Mouse (Mus musculus): Measurements from ENCODE around the gene Itga9. TPM values are rescaled to one million over a fixed set of nuclear protein-coding genes. Genes with fewer than 3 reads are reported as not detected.
A peak's percentile ranks its signal among the peaks of the same experiment; 100 is the strongest.

Gene Itga9
- polyA plus RNA-seq, 1 experiment from 2014 or later = 6.2 TPM

DNA sequence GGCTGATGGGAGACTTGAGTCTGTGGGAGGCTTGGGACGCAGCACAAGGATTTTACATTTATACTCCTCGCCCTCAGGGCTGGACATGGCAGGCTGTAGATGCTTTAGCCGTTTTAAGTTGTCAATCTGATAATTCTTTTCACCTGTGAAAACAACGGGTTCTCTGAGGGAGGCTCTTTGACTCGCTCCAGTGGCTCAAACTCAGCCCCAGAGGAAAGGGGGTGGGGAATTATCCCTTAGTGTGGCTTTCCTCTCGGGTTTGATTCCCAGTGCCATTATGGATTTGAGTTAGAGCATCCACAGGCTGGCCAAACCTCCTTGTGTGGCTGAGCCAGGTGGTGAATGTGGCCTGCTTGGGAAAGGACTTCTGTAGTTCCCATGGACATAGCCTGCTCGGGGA, 17.7 kb downstream of the Itga9 start:
- no peaks in the 10 kb centered on the region for H3K27me3 ChIP-seq (replicated peaks; ENCODE audit: control insufficient read depth, insufficient read depth, low read length)
- H3K4me2 ChIP-seq = no peak overlapping the region
- 60% methylated on average over 7 of the region's 7 CpGs for WGBS
- H3K27ac ChIP-seq (ENCODE audit: low read depth, low read length) = no peak overlapping the region
- H3K9me3 ChIP-seq (ENCODE audit: control insufficient read depth, low read length) = no peaks in the 10 kb centered on the region
- DNase-seq (ENCODE audit: low spot score) = no peak
- no peak for ATAC-seq (replicated peaks; ENCODE audit: low FRiP score)
- no peak overlapping the region for H3K9ac ChIP-seq (ENCODE audit: low read depth, low read length)
- no peak overlapping the region for H3K4me3 ChIP-seq (ENCODE audit: low read depth, low read length)
- no peaks in the 10 kb centered on the region for H3K36me3 ChIP-seq (ENCODE audit: control insufficient read depth, insufficient read depth, low read length)
- H3K4me1 ChIP-seq (replicated peaks; ENCODE audit: control insufficient read depth, insufficient read depth, low read length) = peaks cover 5% of the 10 kb centered on the region; the same call in 1 of the 2 replicates

DNA sequence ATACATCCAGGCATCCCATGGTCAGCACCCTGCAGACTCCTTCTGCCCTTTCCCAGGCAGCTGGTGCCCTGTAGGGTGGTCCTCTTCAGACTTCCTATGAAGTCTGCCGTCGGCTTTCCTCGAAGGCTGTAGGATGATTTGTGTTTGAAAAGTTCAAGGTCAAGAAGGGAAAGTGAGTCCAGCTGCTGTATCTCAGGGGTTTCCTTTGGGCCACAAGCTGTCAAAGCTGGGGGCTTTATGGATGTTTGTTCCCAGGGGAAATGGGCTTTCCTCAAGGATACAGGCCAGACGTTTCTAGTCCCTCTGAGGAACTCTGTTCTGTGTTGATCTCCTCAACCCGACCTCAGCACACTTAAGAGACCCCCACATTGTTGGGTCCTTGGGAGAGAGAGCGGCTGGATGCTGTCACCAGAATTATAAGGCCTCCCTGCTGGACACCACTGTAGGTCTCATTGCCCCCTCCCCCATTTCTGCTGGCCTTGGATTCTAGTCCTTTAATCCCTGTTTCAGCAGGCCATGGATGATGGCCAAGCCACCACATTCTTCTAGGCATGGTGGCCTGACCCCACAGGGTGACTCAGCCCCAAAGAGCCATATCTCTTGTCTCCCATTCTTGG, 23.4 kb downstream of the Itga9 start:
- Histone ChIP-seq H3K4me1 (replicated peaks; ENCODE audit: control insufficient read depth, insufficient read depth, low read length) (peaks cover 9% of the 10 kb centered on the region), H3K27ac (ENCODE audit: low read depth, low read length) (no peak overlapping the region), H3K4me3 (ENCODE audit: low read depth, low read length) (no peak overlapping the region), H3K4me2 (no peak overlapping the region), H3K36me3 (ENCODE audit: control insufficient read depth, insufficient read depth, low read length) (no peaks in the 10 kb centered on the region), H3K9me3 (ENCODE audit: control insufficient read depth, low read length) (no peaks in the 10 kb centered on the region), H3K27me3 (replicated peaks; ENCODE audit: control insufficient read depth, insufficient read depth, low read length) (no peaks in the 10 kb centered on the region), H3K9ac (ENCODE audit: low read depth, low read length) (no peak overlapping the region)
- ATAC-seq (replicated peaks; ENCODE audit: low FRiP score) (no peak), DNase-seq (ENCODE audit: low spot score) (no peak)
- 61% methylated on average over 6 of the region's 6 CpGs for WGBS

DNA sequence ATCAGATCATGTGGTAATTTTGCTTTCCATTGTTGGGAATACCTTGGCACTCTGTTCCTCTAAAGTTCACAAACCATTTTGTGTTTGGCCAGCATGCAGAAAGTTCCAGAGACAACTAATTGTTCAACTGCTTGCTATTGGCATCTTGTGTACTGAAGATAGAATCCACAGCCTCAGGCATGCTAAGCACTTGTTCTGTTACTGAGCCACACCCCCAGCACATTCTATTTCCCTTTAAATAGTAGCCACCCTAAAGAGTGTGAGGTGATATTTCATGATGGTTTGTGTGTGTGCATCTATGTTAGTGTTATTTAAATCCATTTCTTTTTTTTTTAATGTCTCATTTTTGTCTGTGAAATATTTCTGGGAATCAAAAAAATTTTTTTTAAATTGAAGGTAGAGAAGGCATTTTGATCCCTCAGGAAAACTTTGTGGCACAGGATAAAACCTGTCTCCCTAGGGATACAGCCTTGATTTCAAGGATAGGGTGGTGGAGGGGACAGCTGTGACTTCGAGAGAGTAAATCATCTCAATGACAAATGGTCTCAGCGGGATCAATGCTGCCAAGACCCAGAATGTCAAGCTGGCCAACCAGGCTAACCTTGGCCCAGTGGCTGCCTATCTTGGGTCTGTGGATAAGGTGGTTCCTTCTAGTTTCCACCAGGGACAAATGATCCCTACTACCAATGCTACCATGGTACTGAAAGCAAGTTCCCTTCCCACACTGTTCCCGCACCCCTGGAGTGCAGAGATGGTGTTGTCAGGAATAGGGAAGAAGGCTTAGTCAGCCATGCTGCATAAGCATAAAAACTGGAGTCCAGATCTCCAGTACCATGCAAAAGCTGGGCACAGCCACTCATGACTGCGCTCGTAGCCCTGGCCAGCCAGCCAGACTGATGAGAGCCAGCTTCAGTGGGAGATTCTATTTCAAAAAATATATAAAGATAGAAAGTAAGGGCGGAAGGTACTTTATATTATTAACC, 25.6 kb downstream of the Itga9 start:
- no peak overlapping the region for H3K4me3 ChIP-seq (ENCODE audit: low read depth, low read length)
- no peaks in the 10 kb centered on the region for H3K27me3 ChIP-seq (replicated peaks; ENCODE audit: control insufficient read depth, insufficient read depth, low read length)
- H3K9ac ChIP-seq (ENCODE audit: low read depth, low read length) = no peak overlapping the region
- ATAC-seq (replicated peaks; ENCODE audit: low FRiP score) (peak; percentile 37; the same call in 1 of the 2 replicates), DNase-seq (ENCODE audit: low spot score) (no peak)
- H3K9me3 ChIP-seq (ENCODE audit: control insufficient read depth, low read length) = no peaks in the 10 kb centered on the region
- peaks cover 3% of the 10 kb centered on the region; the same call in 1 of the 2 replicates for H3K36me3 ChIP-seq (ENCODE audit: control insufficient read depth, insufficient read depth, low read length)
- peaks cover 9% of the 10 kb centered on the region for H3K4me1 ChIP-seq (replicated peaks; ENCODE audit: control insufficient read depth, insufficient read depth, low read length)
- H3K27ac ChIP-seq (ENCODE audit: low read depth, low read length) = no peak overlapping the region; the same call in 1 of the 2 replicates
- 58% methylated on average over 6 of the region's 6 CpGs for WGBS
- H3K4me2 ChIP-seq = peak overlapping the region; percentile 53

DNA sequence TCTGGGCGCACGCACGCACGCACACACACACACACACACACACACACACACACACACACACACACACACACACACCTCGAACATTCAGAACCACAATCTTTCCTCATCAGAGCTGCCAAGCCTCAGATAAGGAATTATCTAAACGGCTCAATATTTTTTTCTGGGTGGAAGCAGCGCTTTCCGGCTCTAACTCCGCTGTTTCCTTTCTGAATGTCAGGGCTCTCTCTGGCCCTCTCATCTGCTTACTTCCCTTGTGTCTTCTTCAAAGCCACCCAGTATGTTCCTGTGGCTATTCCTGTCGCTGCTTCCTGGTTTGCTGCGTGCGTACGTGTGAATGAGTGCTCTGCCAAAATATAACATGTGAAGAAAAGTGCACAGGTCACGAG, 26.3 kb downstream of the Itga9 start:
- Histone ChIP-seq H3K27me3 (replicated peaks; ENCODE audit: control insufficient read depth, insufficient read depth, low read length) (no peaks in the 10 kb centered on the region), H3K9ac (ENCODE audit: low read depth, low read length) (no peak overlapping the region), H3K4me1 (replicated peaks; ENCODE audit: control insufficient read depth, insufficient read depth, low read length) (peaks cover 9% of the 10 kb centered on the region), H3K36me3 (ENCODE audit: control insufficient read depth, insufficient read depth, low read length) (peaks cover 3% of the 10 kb centered on the region; the same call in 1 of the 2 replicates), H3K27ac (ENCODE audit: low read depth, low read length) (peak overlapping the region; percentile 15; the same call in 1 of the 2 replicates), H3K4me3 (ENCODE audit: low read depth, low read length) (no peak overlapping the region), H3K9me3 (ENCODE audit: control insufficient read depth, low read length) (no peaks in the 10 kb centered on the region), H3K4me2 (peak overlapping the region; percentile 53)
- DNase-seq (ENCODE audit: low spot score) = peak; percentile 35
- 28% methylated on average over 14 of the region's 14 CpGs for WGBS
- peak; percentile 59 for ATAC-seq (replicated peaks; ENCODE audit: low FRiP score)

DNA sequence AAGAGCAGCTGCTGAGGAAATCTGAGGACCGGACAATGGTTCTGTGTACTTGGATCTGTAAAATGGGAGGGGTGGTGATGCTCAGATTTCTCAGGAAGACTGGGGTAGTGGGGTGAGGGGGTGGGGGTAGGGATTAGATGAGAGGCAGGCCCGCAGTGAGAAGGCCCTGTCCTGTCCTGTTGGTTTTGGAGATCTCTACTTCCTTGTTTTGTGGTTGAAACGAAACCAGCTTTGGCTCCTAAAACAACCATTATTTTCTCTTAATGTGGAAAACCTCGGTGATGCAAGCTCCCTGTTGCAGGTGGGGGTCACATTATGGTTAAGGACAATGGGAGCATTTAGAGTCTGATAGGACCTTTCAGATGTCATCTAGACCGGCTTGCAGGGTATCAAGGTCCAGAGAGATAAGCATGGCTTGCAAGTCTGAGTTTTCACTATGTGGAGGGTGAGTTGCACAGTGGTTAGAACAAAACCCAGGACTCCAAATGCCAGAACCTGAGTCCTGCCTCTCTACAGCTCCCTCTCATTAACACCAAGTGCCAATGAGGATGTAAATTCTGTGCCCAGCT, 32.2 kb downstream of the Itga9 start:
- no peak overlapping the region for H3K9ac ChIP-seq (ENCODE audit: low read depth, low read length)
- H3K9me3 ChIP-seq (ENCODE audit: control insufficient read depth, low read length) = no peaks in the 10 kb centered on the region
- H3K4me2 ChIP-seq = no peak overlapping the region
- WGBS = 55% methylated on average over 5 of the region's 5 CpGs
- DNase-seq (ENCODE audit: low spot score) = no peak
- no peak overlapping the region for H3K27ac ChIP-seq (ENCODE audit: low read depth, low read length)
- no peaks in the 10 kb centered on the region for H3K27me3 ChIP-seq (replicated peaks; ENCODE audit: control insufficient read depth, insufficient read depth, low read length)
- H3K36me3 ChIP-seq (ENCODE audit: control insufficient read depth, insufficient read depth, low read length) = peaks cover 3% of the 10 kb centered on the region; the same call in 1 of the 2 replicates
- H3K4me3 ChIP-seq (ENCODE audit: low read depth, low read length) = no peak overlapping the region
- H3K4me1 ChIP-seq (replicated peaks; ENCODE audit: control insufficient read depth, insufficient read depth, low read length) = no peaks in the 10 kb centered on the region
- ATAC-seq (replicated peaks; ENCODE audit: low FRiP score) = no peak

DNA sequence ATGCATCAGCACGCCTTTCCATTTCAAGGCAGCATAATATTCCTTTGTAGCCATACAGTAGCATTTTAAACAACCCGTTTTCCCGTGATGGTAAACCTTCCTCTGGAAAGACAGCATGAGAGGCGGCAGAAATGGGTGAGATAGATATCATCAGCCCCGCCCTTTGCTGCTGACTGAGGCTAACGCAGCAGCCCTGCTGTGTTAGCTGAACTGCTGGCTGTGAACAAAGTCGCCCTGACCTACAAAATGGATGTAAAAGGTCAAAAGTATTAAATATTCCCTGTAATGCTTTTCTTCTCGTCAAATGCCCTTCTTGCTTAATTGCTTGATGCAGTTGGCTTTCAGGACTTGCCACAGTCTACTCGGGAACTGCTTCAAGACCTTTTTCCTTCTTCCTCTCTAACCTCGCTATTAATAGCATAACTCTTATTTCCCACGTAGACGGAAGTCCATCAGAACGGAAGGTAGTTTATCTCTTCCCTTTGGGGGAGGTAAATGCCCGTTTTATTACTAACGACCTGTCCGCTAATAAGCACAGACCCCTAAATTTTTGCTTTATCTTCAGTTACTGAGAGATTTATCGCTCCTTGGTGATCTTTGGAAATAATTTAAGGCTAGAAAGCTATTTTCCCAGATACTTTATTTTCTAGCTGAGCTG, 39.3 kb downstream of the Itga9 start:
- H3K9ac ChIP-seq (ENCODE audit: low read depth, low read length) = no peak overlapping the region
- no peak overlapping the region for H3K27ac ChIP-seq (ENCODE audit: low read depth, low read length)
- peaks cover 4% of the 10 kb centered on the region; the same call in 1 of the 2 replicates for H3K4me1 ChIP-seq (replicated peaks; ENCODE audit: control insufficient read depth, insufficient read depth, low read length)
- H3K9me3 ChIP-seq (ENCODE audit: control insufficient read depth, low read length) = no peaks in the 10 kb centered on the region
- H3K4me2 ChIP-seq = no peak overlapping the region
- no peaks in the 10 kb centered on the region; the same call in 1 of the 2 replicates for H3K36me3 ChIP-seq (ENCODE audit: control insufficient read depth, insufficient read depth, low read length)
- no peak for DNase-seq (ENCODE audit: low spot score)
- H3K27me3 ChIP-seq (replicated peaks; ENCODE audit: control insufficient read depth, insufficient read depth, low read length) = no peaks in the 10 kb centered on the region
- H3K4me3 ChIP-seq (ENCODE audit: low read depth, low read length) = no peak overlapping the region
- WGBS = 46% methylated on average over 17 of the region's 17 CpGs
- no peak for ATAC-seq (replicated peaks; ENCODE audit: low FRiP score)

DNA sequence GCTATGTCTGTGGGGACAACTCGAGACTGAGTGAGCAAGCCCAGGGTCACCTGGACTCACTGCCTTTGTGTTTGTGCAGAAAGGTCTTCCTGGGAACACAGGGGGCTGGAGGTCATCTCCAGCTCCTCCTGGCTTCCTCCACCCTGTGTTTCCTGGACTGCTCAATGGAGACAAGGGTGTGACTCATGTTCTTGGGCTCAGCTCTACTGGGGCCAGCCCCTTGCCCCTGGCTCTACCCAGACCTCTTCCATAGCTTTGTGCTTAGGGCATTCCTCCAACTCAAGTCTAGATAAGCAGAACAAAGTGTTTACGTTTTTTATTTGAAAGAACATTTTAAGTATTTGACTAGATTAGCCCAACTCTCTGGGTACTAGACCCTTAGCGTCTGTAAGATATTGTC, 41.0 kb downstream of the Itga9 start:
- no peak overlapping the region for H3K4me2 ChIP-seq
- H3K4me1 ChIP-seq (replicated peaks; ENCODE audit: control insufficient read depth, insufficient read depth, low read length) = peaks cover 4% of the 10 kb centered on the region; the same call in 1 of the 2 replicates
- H3K36me3 ChIP-seq (ENCODE audit: control insufficient read depth, insufficient read depth, low read length) = no peaks in the 10 kb centered on the region; the same call in 1 of the 2 replicates
- 57% methylated on average over 3 of the region's 3 CpGs for WGBS
- no peak overlapping the region for H3K4me3 ChIP-seq (ENCODE audit: low read depth, low read length)
- no peak overlapping the region for H3K27ac ChIP-seq (ENCODE audit: low read depth, low read length)
- H3K9me3 ChIP-seq (ENCODE audit: control insufficient read depth, low read length) = no peaks in the 10 kb centered on the region
- no peak overlapping the region for H3K9ac ChIP-seq (ENCODE audit: low read depth, low read length)
- ATAC-seq (replicated peaks; ENCODE audit: low FRiP score) (no peak), DNase-seq (ENCODE audit: low spot score) (no peak)
- no peaks in the 10 kb centered on the region for H3K27me3 ChIP-seq (replicated peaks; ENCODE audit: control insufficient read depth, insufficient read depth, low read length)

DNA sequence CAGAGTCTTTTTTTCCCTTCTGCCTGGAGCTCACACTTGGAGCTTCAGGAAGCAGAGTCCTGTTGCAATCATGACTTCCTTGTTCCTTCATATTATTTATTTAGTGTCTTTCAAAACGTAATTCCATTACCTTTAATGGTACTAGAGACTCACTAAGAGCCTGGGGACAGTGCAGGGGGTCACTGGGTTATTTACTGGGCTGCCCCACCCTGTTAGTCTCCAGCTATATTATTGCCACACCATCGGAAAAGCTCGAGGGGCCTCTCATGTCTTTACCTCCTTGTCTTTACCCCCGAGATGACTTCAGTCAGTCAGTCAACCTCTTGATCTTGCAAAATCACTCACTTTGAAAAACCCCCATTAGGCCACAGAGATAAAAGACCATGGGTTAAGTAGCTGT, 44.5 kb downstream of the Itga9 start:
- H3K9ac ChIP-seq (ENCODE audit: low read depth, low read length) = no peak overlapping the region
- no peaks in the 10 kb centered on the region for H3K27me3 ChIP-seq (replicated peaks; ENCODE audit: control insufficient read depth, insufficient read depth, low read length)
- WGBS = 45% methylated on average over 4 of the region's 4 CpGs
- H3K9me3 ChIP-seq (ENCODE audit: control insufficient read depth, low read length) = no peaks in the 10 kb centered on the region
- H3K4me1 ChIP-seq (replicated peaks; ENCODE audit: control insufficient read depth, insufficient read depth, low read length) = peaks cover 3% of the 10 kb centered on the region; the same call in 1 of the 2 replicates
- H3K36me3 ChIP-seq (ENCODE audit: control insufficient read depth, insufficient read depth, low read length) = peaks cover 4% of the 10 kb centered on the region; the same call in 1 of the 2 replicates
- no peak overlapping the region for H3K27ac ChIP-seq (ENCODE audit: low read depth, low read length)
- H3K4me2 ChIP-seq = no peak overlapping the region
- H3K4me3 ChIP-seq (ENCODE audit: low read depth, low read length) = no peak overlapping the region
- ATAC-seq (replicated peaks; ENCODE audit: low FRiP score) = no peak
- DNase-seq (ENCODE audit: low spot score) = no peak

Measured in liver, embryonic 11.5 days (tissue).